Mouse (Mus musculus): ENCODE data around the gene Dgke.

The Dgke gene

DNA sequence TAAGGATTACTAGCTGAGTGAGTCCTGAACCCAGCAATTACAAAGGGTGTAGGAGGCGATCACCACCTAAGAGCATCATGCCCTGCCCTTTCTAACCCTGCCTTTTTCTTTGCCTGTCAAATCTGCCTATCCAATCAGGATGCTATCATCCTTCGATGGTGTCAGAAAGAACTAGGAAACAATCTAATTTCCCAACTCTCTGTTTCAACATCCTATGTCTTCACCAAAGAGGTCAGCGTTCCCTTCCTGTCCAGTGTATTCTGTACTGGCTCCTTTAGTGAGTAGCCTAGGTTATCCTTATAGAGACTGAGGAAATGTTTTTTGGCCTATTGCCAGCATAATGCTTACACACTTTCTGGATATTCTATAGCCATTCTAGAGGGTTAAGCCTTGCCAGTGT, 31.1 kb downstream of the Dgke start:
- no peak for DNase-seq (ENCODE audit: low read depth)

- DNase-seq (ENCODE audit: low read depth): no peak
Observed at GRCm38 (mm10) chr11:89034592-89034991, 32.1 kb downstream of the Dgke start.

- no peak for DNase-seq (ENCODE audit: low read depth)
Observed at GRCm38 (mm10) chr11:89031189-89031588, 35.5 kb downstream of the Dgke start.

GRCm38 (mm10) chr11:89030552-89030951, 36.1 kb downstream of the Dgke start:
- DNase-seq (ENCODE audit: low read depth): no peak

GRCm38 (mm10) chr11:89028871-89029405, 37.7 kb downstream of the Dgke start:
- DNase-seq (ENCODE audit: low read depth): peak; percentile 55

DNA sequence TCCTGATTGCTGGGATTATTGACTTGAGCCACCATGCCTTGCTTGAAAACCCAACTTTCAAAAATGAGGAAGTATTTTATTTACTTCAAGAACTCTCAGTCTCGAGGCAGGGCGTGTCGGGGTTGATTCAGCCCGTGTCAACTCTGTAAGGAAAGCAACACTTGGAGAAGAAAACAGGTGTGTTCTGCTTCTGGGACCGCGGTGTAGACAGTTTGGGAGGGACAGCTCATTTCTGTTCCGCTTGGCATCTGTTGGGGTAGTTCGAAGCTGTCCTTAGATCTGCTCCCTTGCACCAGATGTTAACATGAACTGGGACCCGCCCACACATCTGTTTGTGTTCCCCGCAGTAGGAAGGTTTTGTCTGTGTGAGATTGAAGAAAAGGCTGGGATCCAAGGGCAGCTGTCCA, 38.7 kb downstream of the Dgke start:
- DNase-seq (ENCODE audit: low read depth): peak; percentile 40

- DNase-seq (ENCODE audit: low read depth): no peak
Observed at GRCm38 (mm10) chr11:89026117-89026516, 40.5 kb downstream of the Dgke start.

DNA sequence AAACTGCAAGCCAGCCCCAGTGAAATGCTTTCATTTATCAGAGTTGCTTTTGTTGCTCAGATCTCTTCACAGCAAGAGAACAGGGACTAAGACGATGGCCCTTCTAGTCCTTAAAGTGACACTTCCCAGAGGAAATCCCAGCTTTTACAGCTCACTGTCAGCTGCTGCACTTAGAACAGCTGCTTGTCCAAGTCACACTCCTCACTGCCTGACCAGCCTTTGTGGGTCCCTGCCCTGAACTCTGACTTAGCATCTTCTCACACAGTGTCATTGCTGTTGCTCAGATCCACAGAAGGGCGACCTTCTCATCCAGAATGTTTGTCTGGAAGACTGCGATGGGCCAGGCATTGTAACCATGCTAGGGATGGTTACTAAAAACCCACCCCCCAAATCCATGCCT, 41.0 kb downstream of the Dgke start:
- no peak for DNase-seq (ENCODE audit: low read depth)

GRCm38 (mm10) chr11:89024181-89024881, 42.3 kb downstream of the Dgke start:
- DNase-seq (ENCODE audit: low read depth): no peak

DNA sequence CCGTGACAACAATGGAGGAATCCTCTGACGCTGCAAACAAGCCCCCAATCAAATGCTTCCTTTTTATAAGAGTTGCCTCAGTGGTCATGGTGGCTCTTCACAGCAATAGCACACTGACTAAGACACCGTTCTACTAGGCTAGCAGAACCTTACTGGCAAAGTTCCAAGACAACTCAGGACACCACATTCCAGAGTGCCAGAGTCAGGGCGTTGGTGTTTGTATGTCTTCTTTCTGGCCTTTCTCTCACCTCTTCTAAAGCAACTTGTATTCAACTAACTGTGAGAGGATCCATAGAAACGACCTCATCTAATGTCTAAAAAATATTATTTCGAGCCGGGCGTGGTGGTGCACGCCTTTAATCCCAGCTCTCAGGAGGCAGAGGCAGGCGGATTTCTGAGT, 43.2 kb downstream of the Dgke start:
- DNase-seq (ENCODE audit: low read depth): no peak

- DNase-seq (ENCODE audit: low read depth): no peak
Observed at GRCm38 (mm10) chr11:89022120-89022731, 44.4 kb downstream of the Dgke start.

- DNase-seq (ENCODE audit: low read depth): no peak
Observed at GRCm38 (mm10) chr11:89021687-89022086, 45.0 kb downstream of the Dgke start.

DNA sequence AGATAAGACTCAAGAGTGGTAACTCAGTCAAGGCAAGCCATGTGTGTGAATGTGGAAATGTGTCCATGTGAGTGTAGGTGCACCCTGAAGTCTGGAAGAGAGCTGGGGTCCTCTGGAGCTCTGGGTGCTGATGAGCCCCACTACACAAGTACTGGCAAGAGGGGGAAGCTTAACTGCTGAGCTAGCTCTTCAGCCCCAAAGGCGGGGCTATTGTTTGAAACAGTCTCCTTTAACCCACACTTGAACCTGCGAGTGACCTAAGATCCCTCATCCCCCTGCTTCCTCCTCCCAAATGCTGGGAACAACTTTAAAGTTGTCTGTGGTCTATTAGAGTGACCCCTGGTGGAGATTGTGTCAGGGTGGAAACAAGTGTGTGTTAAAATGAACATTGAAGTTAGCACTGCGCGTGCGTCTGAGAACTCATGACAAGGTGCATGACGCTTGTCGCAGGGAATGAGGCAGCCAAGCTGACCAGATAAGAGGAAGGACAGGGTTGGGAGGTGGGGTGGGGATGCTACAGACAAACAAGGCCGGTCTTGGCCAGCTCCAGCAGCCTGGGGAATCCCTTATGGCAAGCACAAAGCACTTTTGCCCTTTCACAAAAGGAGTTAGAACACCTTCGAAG, 45.9 kb downstream of the Dgke start:
- no peak for DNase-seq (ENCODE audit: low read depth)

DNA sequence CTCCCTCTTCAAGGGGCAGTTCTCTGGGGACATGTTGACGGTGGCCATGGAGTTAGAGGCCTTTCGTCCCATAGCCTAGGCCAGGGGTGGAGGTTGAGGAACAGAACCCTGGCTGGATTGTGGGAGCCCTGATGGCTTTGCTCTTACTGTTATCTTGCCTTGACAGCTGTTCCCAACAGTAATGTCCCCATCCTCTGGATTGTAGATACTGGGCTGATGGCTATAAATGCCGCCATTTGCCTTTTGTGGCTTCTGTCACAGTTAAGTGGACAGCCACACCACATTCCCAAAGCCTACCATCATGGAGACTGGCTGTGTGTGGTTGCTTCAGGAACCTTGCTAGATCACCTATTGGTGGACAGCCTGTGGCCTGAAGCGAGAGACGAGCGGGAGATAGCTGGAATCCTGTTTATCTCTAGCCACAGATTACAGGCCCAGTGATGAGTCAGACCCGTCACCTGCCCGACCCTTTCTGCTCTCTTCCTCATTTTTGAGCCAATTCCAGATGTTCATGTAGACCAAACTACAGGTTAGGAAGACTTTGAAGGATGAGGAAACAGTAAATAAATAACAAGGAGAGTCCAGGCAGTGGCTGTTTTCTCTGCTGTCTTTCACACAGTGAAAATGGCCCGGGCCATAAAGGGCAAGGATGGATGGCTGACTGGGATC, 49.0 kb downstream of the Dgke start:
- peak; percentile 63 for DNase-seq (ENCODE audit: low read depth)

DNA sequence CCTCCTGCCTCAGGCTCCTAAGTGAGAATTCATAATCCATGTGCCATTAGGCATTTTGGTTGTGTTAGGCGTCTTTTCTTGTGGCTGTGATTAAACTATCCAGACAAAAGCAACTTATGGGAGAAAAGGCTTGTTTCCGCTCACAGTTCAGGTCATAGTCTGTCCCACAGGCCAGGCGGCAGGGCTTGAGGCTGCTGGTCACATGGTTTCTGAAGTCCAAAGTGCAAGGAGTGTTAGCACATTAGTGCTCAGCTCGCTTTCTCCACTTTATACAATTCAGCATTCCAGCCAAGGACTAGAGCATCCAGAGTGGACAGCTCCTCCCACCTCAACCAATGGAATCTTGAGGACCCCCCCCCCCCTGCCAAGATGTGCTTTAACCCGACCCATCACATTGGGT, 54.4 kb downstream of the Dgke start:
- DNase-seq (ENCODE audit: low read depth): no peak

- no peak for DNase-seq (ENCODE audit: low read depth)
Observed at GRCm38 (mm10) chr11:89009496-89009895, 57.2 kb downstream of the Dgke start.

GRCm38 (mm10) chr11:89009066-89009465, 57.6 kb downstream of the Dgke start:
- DNase-seq (ENCODE audit: low read depth): no peak

DNA sequence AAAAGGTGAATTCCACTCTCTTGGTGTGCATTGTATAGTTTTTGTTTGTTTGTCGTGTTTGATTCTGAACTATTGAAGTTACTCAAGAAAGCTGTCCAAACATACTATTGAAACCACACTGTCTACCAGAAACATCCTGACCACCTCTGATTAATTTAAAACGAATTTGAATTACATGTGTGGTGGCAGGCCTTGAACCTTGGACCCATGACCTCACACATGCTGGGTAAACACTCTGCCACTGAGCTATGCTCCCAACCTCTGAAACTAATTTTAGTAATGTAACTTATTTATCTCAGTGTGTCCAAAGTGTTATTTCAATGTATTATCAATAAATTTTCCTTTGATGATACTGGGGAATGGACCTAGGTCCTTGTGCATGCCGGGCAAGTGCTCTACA, 59.1 kb downstream of the Dgke start:
- no peak for DNase-seq (ENCODE audit: low read depth)

DNA sequence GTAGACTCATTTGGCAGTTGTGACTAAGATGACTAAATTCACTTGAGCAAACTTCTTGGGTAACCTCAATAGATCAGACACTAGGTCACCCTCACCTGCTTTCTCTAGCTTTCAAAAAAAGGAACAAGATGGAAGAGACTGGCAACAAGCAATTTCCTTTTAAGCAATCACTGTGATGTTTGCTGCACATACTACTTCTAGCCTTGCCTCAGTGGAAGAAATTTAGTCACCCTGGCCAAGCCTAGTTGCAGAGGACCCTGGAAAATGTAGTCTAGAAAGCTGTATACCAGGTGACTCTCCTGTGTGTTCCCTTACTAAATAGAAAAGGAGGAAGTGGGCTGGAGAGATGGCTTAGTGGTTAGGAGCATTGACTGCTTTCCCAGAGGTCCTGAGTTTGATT, 60.2 kb downstream of the Dgke start:
- DNase-seq (ENCODE audit: low read depth): no peak

DNA sequence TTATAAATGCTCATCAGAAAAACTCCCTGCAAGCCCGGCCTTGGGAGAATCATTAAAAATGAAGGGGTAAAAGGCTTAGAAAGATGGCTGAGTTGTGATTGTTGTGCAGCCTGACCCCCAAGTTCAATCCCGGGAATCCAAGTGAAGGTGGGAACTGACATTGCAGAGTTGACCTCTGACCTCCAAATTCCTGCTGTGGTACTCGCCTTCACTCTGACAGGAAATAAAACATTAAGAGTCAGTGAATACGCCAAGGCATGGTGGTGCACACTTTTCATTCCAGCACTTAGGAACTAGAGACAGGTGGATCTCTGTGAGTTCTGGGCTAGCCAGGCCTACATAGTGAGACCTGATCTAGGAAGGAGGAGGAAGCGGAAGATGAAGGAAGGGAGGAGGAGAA, 61.2 kb downstream of the Dgke start:
- DNase-seq (ENCODE audit: low read depth): no peak

DNA sequence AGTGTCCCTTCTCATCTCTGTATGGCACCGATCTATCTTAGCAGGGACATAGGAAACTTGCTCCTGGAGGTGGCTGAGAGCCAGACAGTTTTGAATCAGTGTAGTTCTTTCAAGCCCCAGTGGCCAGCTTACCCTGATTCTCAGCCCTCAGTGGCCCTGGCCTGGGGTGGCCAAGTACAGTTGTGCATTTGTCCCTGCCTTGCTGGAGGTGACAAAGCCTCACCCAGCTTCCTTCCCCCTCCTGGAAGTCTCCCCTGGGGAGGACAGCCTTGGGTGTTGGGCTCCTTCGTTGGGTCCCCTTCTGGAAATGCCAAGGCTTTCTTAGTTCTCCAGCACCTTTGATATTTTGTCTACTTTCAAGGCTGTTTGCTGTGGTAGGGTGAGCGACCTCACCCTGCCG, 62.9 kb downstream of the Dgke start:
- no peak for DNase-seq (ENCODE audit: low read depth)

GRCm38 (mm10) chr11:89003078-89003477, 63.6 kb downstream of the Dgke start:
- no peak for DNase-seq (ENCODE audit: low read depth)

GRCm38 (mm10) chr11:89002621-89003020, 64.0 kb downstream of the Dgke start:
- DNase-seq (ENCODE audit: low read depth): no peak

Data from c-Kit-positive CD71-positive TER-119-negative erythroid progenitor cells, embryonic 14.5 days (primary cell).